Mouse (Mus musculus) left cerebral cortex, adult 8-10 months (tissue): Measurements from ENCODE around the gene Fgfr2. TPM values are rescaled to one million over a fixed set of nuclear protein-coding genes. Genes with fewer than 3 reads are reported as not detected.

Source experiments
- DNase-seq, 2 experiments: peaks; one replicate each; pipeline ENCODE4 v3.0.0; 2022; ENCODE audit warnings: low spot score in 2 of 2
- total RNA-seq, 4 experiments: library from RNA; stranded (reverse); gene quantifications; 2 replicates each; pipeline ENCODE4 v1.2.4; 2022

The Fgfr2 gene
- total RNA-seq, 4 experiments from 2014 or later, result 50.6 to 73.1 (median 64.8) TPM

GRCm38 (mm10) chr7:132804461-132804860 is 318.7 kb downstream of the Fgfr2 start:
- DNase-seq, result no peak

GRCm38 (mm10) chr7:132803962-132804361 is 319.2 kb downstream of the Fgfr2 start:
- DNase-seq, result no peak

- no peak for DNase-seq
These were observed 319.8 kb downstream of the Fgfr2 start for GRCm38 (mm10) chr7:132803336-132803735.

DNA sequence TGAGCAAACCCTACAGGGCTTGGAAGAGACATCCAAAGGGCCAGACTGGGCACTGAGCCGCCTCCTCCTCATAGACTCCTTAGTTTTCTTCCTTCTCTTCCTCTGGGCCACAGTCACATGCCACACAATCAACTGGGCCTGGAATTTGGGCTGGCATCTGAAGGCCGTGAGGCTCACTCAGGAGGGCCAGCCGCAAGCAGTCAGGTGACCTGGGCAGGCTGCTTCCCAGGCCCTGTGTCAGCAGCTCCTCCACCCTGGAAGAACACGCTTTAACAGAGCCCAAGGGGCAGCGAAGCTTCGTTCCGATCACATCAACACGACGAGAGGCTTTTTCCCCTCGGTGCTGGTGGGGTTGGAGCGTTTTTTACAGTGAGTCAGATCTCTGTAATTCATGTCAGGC is 320.5 kb downstream of the Fgfr2 start:
- DNase-seq, result peak in 1 of 2 experiments; percentile 8

GRCm38 (mm10) chr7:132802066-132802465 is 321.1 kb downstream of the Fgfr2 start:
- peak in 1 of 2 experiments; percentile 3 for DNase-seq

GRCm38 (mm10) chr7:132801509-132801908 is 321.6 kb downstream of the Fgfr2 start:
- no peak for DNase-seq

- DNase-seq, result no peak
These were observed 322.3 kb downstream of the Fgfr2 start for GRCm38 (mm10) chr7:132800868-132801267.

GRCm38 (mm10) chr7:132799119-132800016 is 323.8 kb downstream of the Fgfr2 start:
- DNase-seq, result no peak

- no peak for DNase-seq
These were observed 328.0 kb downstream of the Fgfr2 start for GRCm38 (mm10) chr7:132795141-132795540.

- DNase-seq, result peak in 1 of 2 experiments; percentile 65
These were observed 329.7 kb downstream of the Fgfr2 start for GRCm38 (mm10) chr7:132793467-132793866.

DNA sequence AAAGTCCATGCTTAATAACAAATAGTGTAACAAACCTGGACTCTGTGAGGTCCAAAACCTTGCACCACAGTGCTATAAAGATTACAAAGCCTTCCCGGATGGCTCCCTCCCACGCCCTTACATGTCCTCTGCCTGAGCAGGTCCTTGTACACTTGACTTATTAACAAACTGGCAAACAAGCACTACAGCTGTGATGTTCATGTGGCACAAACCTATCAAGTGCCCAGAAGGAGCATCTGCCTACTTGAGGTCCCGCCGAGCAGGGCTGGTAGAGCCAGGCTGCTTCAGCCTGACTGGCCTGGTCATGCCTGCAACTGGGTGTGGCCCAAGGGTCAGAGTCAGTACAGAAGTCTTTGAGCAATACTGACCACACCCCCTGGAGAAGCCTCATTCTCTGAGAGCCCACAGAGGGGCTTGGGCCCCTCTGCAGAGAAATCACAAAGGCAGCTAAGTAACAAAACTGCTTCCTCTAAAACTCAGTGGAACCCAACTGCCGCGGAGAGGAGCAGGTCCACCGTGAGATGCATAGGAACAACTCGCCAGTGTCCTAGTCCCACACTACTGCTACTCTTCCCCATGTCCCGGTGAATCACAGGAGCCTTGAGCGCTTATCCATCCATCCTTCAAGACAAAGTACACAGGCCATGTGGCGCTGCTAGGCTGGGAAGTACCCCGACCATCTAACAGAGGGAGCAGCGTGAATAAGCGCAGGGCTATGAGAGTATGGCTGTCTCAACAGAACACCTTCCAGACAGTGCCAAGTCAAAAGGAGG is 332.5 kb downstream of the Fgfr2 start:
- DNase-seq, result peak in 1 of 2 experiments; percentile 11

- peak; percentile 51 to 95 for DNase-seq
These were observed 334.3 kb downstream of the Fgfr2 start for GRCm38 (mm10) chr7:132788826-132789225.

GRCm38 (mm10) chr7:132787496-132788190 is 335.5 kb downstream of the Fgfr2 start:
- DNase-seq, result no peak

- DNase-seq, result no peak
These were observed 336.1 kb downstream of the Fgfr2 start for GRCm38 (mm10) chr7:132787022-132787421.

DNA sequence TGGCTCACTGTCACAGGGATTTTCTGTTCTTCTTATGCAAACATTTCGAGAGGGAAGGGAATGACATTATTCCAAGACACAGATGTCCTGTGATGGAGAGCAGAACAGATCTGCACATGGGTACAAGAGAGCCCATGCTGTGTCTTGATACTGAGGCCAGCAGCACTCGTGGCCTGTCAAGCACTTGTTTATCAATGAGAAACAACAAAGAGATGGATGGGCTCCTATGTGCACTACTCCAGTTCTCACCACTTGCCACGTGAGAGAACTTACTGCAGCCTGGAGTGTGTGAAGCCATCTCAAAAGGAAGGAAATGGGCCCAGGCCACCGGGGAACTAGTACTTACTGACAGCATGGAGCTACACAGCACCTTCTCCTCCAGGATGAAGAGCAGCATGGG is 336.6 kb downstream of the Fgfr2 start:
- DNase-seq, result no peak

- no peak for DNase-seq
These were observed 337.1 kb downstream of the Fgfr2 start for GRCm38 (mm10) chr7:132786011-132786410.

DNA sequence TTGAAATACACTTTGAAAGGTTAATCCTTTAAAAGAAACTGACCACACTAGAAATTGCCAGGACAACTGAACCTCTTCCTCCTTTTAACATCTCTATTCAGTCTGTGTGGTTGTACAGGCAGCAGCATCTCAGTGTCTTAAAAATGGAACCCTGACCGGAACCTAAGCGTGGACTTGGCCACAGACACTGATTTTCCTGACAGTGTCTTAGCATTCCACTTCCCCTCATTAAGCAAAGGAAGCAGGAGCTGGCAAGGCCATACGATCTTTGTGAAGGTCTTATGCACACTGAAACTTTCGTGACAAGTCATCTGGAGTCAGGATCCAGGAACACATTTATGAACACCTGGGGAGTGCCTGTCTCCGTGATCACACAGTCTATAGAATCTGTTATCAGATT is 339.0 kb downstream of the Fgfr2 start:
- no peak for DNase-seq

- DNase-seq, result no peak
These were observed 341.3 kb downstream of the Fgfr2 start for GRCm38 (mm10) chr7:132781850-132782249.

- no peak for DNase-seq
These were observed 341.9 kb downstream of the Fgfr2 start for GRCm38 (mm10) chr7:132781130-132781814.

DNA sequence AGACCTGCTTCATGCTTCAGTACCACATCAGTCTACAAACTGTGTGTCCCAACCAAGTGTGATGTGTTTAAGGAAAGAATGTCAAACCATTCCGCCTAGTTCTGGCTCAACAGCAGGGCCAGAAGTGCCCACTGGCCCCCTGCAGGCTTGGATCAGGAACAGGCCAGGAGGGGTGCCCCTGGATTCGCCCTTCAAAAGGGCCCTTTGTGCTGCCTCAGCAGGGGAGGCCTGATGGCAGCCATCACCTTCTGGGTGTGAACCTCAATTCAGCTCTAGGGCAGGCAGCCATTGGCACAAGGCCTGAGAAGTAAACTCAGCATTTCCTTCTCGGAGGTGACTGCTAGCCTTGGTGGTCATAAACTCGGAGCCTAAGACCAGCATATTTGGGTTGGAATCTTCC is 342.5 kb downstream of the Fgfr2 start:
- DNase-seq, result no peak

DNA sequence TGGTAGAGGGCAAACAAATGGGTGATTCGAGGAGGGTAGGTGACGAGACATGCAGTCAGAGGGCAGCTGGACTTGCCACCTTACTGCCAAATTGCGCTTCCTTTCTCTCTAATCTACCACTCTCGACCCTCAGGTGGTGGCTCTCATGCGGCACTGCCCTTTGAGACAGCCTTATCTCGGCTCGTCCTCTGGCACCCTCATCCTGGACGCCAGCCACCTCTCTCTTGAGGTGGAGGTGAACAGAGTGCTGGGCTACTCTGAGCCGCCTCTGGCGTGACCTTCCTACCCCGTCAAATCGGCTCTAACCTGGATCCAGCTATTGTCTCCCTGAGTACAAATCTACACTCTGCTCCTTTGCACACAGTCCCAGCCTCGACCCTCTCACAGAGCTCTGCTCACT is 344.5 kb downstream of the Fgfr2 start:
- DNase-seq, result no peak
